Mouse (Mus musculus) liver, postnatal 0 days (tissue): ENCODE measurements around the gene Slc8b1.

Experiments used
- CTCF ChIP-seq: sonication (generic); IDR thresholded peaks from 2 replicates; pipeline ENCODE4 v1.5.1; 2016; ENCODE audit warnings: antibody characterized with exemption, low read depth
- EP300 ChIP-seq: IDR thresholded peaks from 2 replicates; pipeline ENCODE4 v1.6.1; 2016; ENCODE audit warnings: antibody characterized with exemption, low read depth, mild to moderate bottlenecking

GRCm38 (mm10) chr5:120506490-120506889, 4.5 kb upstream of the Slc8b1 start:
- TF ChIP-seq CTCF (no peak), EP300 (no peak)
